Mouse (Mus musculus) liver, embryonic 13.5 days (tissue): Measurements from ENCODE around the gene Tenm2. TPM values are rescaled to one million over a fixed set of nuclear protein-coding genes. Genes with fewer than 3 reads are reported as not detected.

Source experiments
- ATAC-seq: fragments of 200-750 bp; cut with Nextera tagmentation; 2 replicates; pipeline ENCODE4 v1.8.0; 2017; ENCODE audit warnings: low read depth, mild to moderate bottlenecking, moderate number of reproducible peaks, moderate library complexity
- DNase-seq: peaks from one replicate; pipeline ENCODE4 v3.0.0; 2022
- H3K27ac ChIP-seq: fragments of 300-500 bp; sonication (generic); 2 replicates; pipeline ENCODE4 v1.5.1; 2015; ENCODE audit warnings: moderate library complexity, mild to moderate bottlenecking, inconsistent platforms
- H3K27me3 ChIP-seq: fragments of 300-500 bp; sonication (generic); 2 replicates; pipeline ENCODE4 v1.6.1; 2015; ENCODE audit warnings: mild to moderate bottlenecking, inconsistent platforms
- H3K36me3 ChIP-seq: fragments of 300-500 bp; sonication (generic); 2 replicates; pipeline ENCODE4 v1.6.1; 2015; ENCODE audit warnings: mild to moderate bottlenecking, inconsistent platforms
- H3K4me1 ChIP-seq: fragments of 300-500 bp; sonication (generic); replicated peaks from 2 replicates; pipeline ENCODE4 v1.6.1; 2015; ENCODE audit warnings: inconsistent platforms
- H3K4me2 ChIP-seq: fragments of 300-500 bp; sonication (generic); 2 replicates; pipeline ENCODE4 v1.6.1; 2015; ENCODE audit warnings: inconsistent platforms, mild to moderate bottlenecking, moderate library complexity
- H3K4me3 ChIP-seq: fragments of 300-500 bp; sonication (generic); replicated peaks from 2 replicates; pipeline ENCODE4 v1.5.1; 2015; ENCODE audit warnings: mild to moderate bottlenecking, inconsistent platforms
- H3K9ac ChIP-seq: fragments of 300-500 bp; sonication (generic); 2 replicates; pipeline ENCODE4 v1.6.1; 2015; ENCODE audit warnings: mild to moderate bottlenecking, inconsistent platforms
- H3K9me3 ChIP-seq: fragments of 300-500 bp; sonication (generic); replicated peaks from 2 replicates; pipeline ENCODE4 v1.6.1; 2016; ENCODE audit warnings: inconsistent platforms
- WGBS: fragments of 180-500 bp; shearing (Covaris S2); methylation state at CpG from one replicate; pipeline ENCODE4 v1.1.7; 2015; ENCODE audit not compliant: insufficient replicate concordance; 5-methylcytosine and 5-hydroxymethylcytosine counted together
- polyA plus RNA-seq: library from polyadenylated mRNA; unstranded; fragments of >200 nt; fragmentation: Nextera tagmentation; extraction: Ambion mirVana; gene quantifications from 2 replicates; pipeline ENCODE4 v1.2.1, GENCODE M21; 2015

Tenm2 gene
- polyA plus RNA-seq, 1 experiment from 2014 or later, result 0.06 TPM

- ATAC-seq (no peak), DNase-seq (peak; percentile 13)
- H3K4me3 ChIP-seq, result no peak overlapping the region
- H3K9ac ChIP-seq, result no peak overlapping the region
- 6% methylated on average over 8 of the region's 8 CpGs for WGBS
- H3K4me1 ChIP-seq, result no peaks in the 10 kb centered on the region
- H3K27ac ChIP-seq, result no peak overlapping the region
- no peaks in the 10 kb centered on the region for H3K36me3 ChIP-seq
- no peak overlapping the region for H3K4me2 ChIP-seq
- no peaks in the 10 kb centered on the region for H3K9me3 ChIP-seq
- no peaks in the 10 kb centered on the region for H3K27me3 ChIP-seq
Measured at GRCm38 (mm10) chr11:36526381-36526780, 709.4 kb downstream of the Tenm2 start.

- H3K9ac ChIP-seq, result no peak overlapping the region
- no peak overlapping the region for H3K4me2 ChIP-seq
- WGBS, result 33% methylated on average over 7 of the region's 7 CpGs
- no peak overlapping the region for H3K27ac ChIP-seq
- ATAC-seq (no peak), DNase-seq (no peak)
- no peak overlapping the region for H3K4me3 ChIP-seq
- no peaks in the 10 kb centered on the region for H3K4me1 ChIP-seq
- H3K9me3 ChIP-seq, result no peaks in the 10 kb centered on the region
- H3K36me3 ChIP-seq, result no peaks in the 10 kb centered on the region
- H3K27me3 ChIP-seq, result no peaks in the 10 kb centered on the region
Measured at GRCm38 (mm10) chr11:36512468-36512867, 723.3 kb downstream of the Tenm2 start.

- Histone ChIP-seq H3K27ac (no peak overlapping the region), H3K4me3 (no peak overlapping the region), H3K9me3 (no peaks in the 10 kb centered on the region), H3K4me2 (no peak overlapping the region), H3K27me3 (no peaks in the 10 kb centered on the region), H3K36me3 (no peaks in the 10 kb centered on the region), H3K9ac (no peak overlapping the region), H3K4me1 (no peaks in the 10 kb centered on the region)
- DNase-seq (no peak), ATAC-seq (no peak)
- 58% methylated on average over 7 of the region's 7 CpGs for WGBS
Measured at GRCm38 (mm10) chr11:36508312-36508711, 727.5 kb downstream of the Tenm2 start.

- no peak overlapping the region for H3K4me3 ChIP-seq
- 62% methylated on average over 9 of the region's 9 CpGs for WGBS
Measured at GRCm38 (mm10) chr11:36494898-36495548, 740.7 kb downstream of the Tenm2 start.

GRCm38 (mm10) chr11:36492274-36492673 lies 743.5 kb downstream of the Tenm2 start:
- H3K4me3 ChIP-seq, result no peak overlapping the region
- no peak overlapping the region for H3K27ac ChIP-seq
- H3K4me1 ChIP-seq, result no peaks in the 10 kb centered on the region
- H3K27me3 ChIP-seq, result no peaks in the 10 kb centered on the region
- WGBS, result 68% methylated on average over 6 of the region's 6 CpGs
- H3K9me3 ChIP-seq, result no peaks in the 10 kb centered on the region
- no peak overlapping the region for H3K4me2 ChIP-seq
- no peak for ATAC-seq
- H3K36me3 ChIP-seq, result no peaks in the 10 kb centered on the region
- DNase-seq, result no peak
- H3K9ac ChIP-seq, result no peak overlapping the region

More at GRCm38 (mm10) chr11:36494898-36495548, 740.7 kb downstream of the Tenm2 start:
- no peak overlapping the region for H3K4me2 ChIP-seq
- DNase-seq, result no peak
- no peak for ATAC-seq
- H3K9me3 ChIP-seq, result no peaks in the 10 kb centered on the region
- H3K9ac ChIP-seq, result no peak overlapping the region
- no peaks in the 10 kb centered on the region for H3K27me3 ChIP-seq
- H3K4me1 ChIP-seq, result no peaks in the 10 kb centered on the region
- no peak overlapping the region for H3K27ac ChIP-seq
- no peaks in the 10 kb centered on the region for H3K36me3 ChIP-seq

- Histone ChIP-seq H3K4me3 (no peak overlapping the region), H3K36me3 (no peaks in the 10 kb centered on the region), H3K9me3 (no peaks in the 10 kb centered on the region), H3K4me2 (no peak overlapping the region), H3K27ac (no peak overlapping the region), H3K4me1 (no peaks in the 10 kb centered on the region), H3K9ac (no peak overlapping the region), H3K27me3 (no peaks in the 10 kb centered on the region)
- DNase-seq (no peak), ATAC-seq (no peak)
- 46% methylated on average over 7 of the region's 7 CpGs for WGBS
Measured at GRCm38 (mm10) chr11:36490085-36490484, 745.7 kb downstream of the Tenm2 start.

GRCm38 (mm10) chr11:36488666-36489065 lies 747.1 kb downstream of the Tenm2 start:
- H3K9me3 ChIP-seq, result no peaks in the 10 kb centered on the region
- DNase-seq (no peak), ATAC-seq (no peak)
- no peak overlapping the region for H3K4me3 ChIP-seq
- no peaks in the 10 kb centered on the region for H3K36me3 ChIP-seq
- no peaks in the 10 kb centered on the region for H3K27me3 ChIP-seq
- no peaks in the 10 kb centered on the region for H3K4me1 ChIP-seq
- 48% methylated on average over 4 of the region's 4 CpGs for WGBS
- H3K9ac ChIP-seq, result no peak overlapping the region
- no peak overlapping the region for H3K27ac ChIP-seq
- no peak overlapping the region for H3K4me2 ChIP-seq

- H3K9me3 ChIP-seq, result no peaks in the 10 kb centered on the region
- no peaks in the 10 kb centered on the region for H3K27me3 ChIP-seq
- no peak overlapping the region for H3K9ac ChIP-seq
- no peak overlapping the region for H3K4me2 ChIP-seq
- DNase-seq (no peak), ATAC-seq (no peak)
- WGBS, result 47% methylated on average over 12 of the region's 12 CpGs
- H3K27ac ChIP-seq, result no peak overlapping the region
- H3K4me1 ChIP-seq, result no peaks in the 10 kb centered on the region
- no peak overlapping the region for H3K4me3 ChIP-seq
- H3K36me3 ChIP-seq, result no peaks in the 10 kb centered on the region
Measured at GRCm38 (mm10) chr11:36486092-36486491, 749.7 kb downstream of the Tenm2 start.

GRCm38 (mm10) chr11:36484466-36485069 lies 751.2 kb downstream of the Tenm2 start:
- no peak overlapping the region for H3K4me2 ChIP-seq
- H3K9ac ChIP-seq, result no peak overlapping the region
- no peak overlapping the region for H3K4me3 ChIP-seq
- no peaks in the 10 kb centered on the region for H3K27me3 ChIP-seq
- ATAC-seq (no peak), DNase-seq (no peak)
- H3K9me3 ChIP-seq, result no peaks in the 10 kb centered on the region
- 29% methylated on average over 8 of the region's 8 CpGs for WGBS
- no peaks in the 10 kb centered on the region for H3K36me3 ChIP-seq
- no peaks in the 10 kb centered on the region for H3K4me1 ChIP-seq
- no peak overlapping the region for H3K27ac ChIP-seq

GRCm38 (mm10) chr11:36482136-36482535 lies 753.6 kb downstream of the Tenm2 start:
- Histone ChIP-seq H3K9ac (no peak overlapping the region), H3K4me1 (no peaks in the 10 kb centered on the region), H3K9me3 (no peaks in the 10 kb centered on the region), H3K36me3 (no peaks in the 10 kb centered on the region), H3K4me3 (no peak overlapping the region), H3K4me2 (no peak overlapping the region), H3K27me3 (no peaks in the 10 kb centered on the region), H3K27ac (no peak overlapping the region)
- ATAC-seq (no peak), DNase-seq (no peak)
- 68% methylated on average over 8 of the region's 8 CpGs for WGBS

- 56% methylated on average over 7 of the region's 7 CpGs for WGBS
- H3K9ac ChIP-seq, result no peak overlapping the region
- no peaks in the 10 kb centered on the region for H3K36me3 ChIP-seq
- no peaks in the 10 kb centered on the region for H3K4me1 ChIP-seq
- no peaks in the 10 kb centered on the region for H3K9me3 ChIP-seq
- H3K27ac ChIP-seq, result no peak overlapping the region
- no peak overlapping the region for H3K4me2 ChIP-seq
- no peak for DNase-seq
- H3K27me3 ChIP-seq, result no peaks in the 10 kb centered on the region
- H3K4me3 ChIP-seq, result no peak overlapping the region
- no peak for ATAC-seq
Measured at GRCm38 (mm10) chr11:36481524-36481923, 754.2 kb downstream of the Tenm2 start.

- H3K27me3 ChIP-seq, result no peaks in the 10 kb centered on the region
- ATAC-seq (no peak), DNase-seq (no peak)
- H3K36me3 ChIP-seq, result no peaks in the 10 kb centered on the region
- no peak overlapping the region for H3K9ac ChIP-seq
- no peaks in the 10 kb centered on the region for H3K4me1 ChIP-seq
- no peak overlapping the region for H3K4me2 ChIP-seq
- H3K9me3 ChIP-seq, result no peaks in the 10 kb centered on the region
- H3K4me3 ChIP-seq, result no peak overlapping the region
- 69% methylated on average over 5 of the region's 5 CpGs for WGBS
- no peak overlapping the region for H3K27ac ChIP-seq
Measured at GRCm38 (mm10) chr11:36481086-36481485, 754.7 kb downstream of the Tenm2 start.
